Mouse (Mus musculus) heart, embryonic 11.5 days (tissue): ENCODE results near the gene Dytn. TPM values are rescaled to one million over a fixed set of nuclear protein-coding genes. Genes with fewer than 3 reads are reported as not detected.
"Not testable (repeated sequence)": the region's sequence is repeated elsewhere in the genome, so short reads cannot be mapped to it uniquely, and the experiment has no call there.

Experiments used
- ATAC-seq: fragments of 200-750 bp; cut with Nextera tagmentation; replicated peaks from 2 replicates; pipeline ENCODE4 v1.8.0; 2017; ENCODE audit warnings: moderate library complexity; ENCODE audit not compliant: insufficient number of reproducible peaks, low FRiP score, low TSS enrichment
- H3K27ac ChIP-seq: fragments of 300-500 bp; sonication (generic); 2 replicates; pipeline ENCODE4 v1.5.1; 2014; ENCODE audit warnings: mild to moderate bottlenecking, low read depth, low read length
- H3K27me3 ChIP-seq: fragments of 300-500 bp; sonication (generic); 2 replicates; pipeline ENCODE4 v1.6.1; 2014; ENCODE audit warnings: mild to moderate bottlenecking, low read length, mixed read lengths; ENCODE audit not compliant: control insufficient read depth, insufficient read depth
- H3K36me3 ChIP-seq: fragments of 300-500 bp; sonication (generic); 2 replicates; pipeline ENCODE4 v1.6.1; 2014; ENCODE audit warnings: mild to moderate bottlenecking, low read length, moderate library complexity, mixed read lengths; ENCODE audit not compliant: control insufficient read depth, insufficient read depth
- H3K4me1 ChIP-seq: fragments of 300-500 bp; sonication (generic); 2 replicates; pipeline ENCODE4 v1.6.1; 2014; ENCODE audit warnings: low read length; ENCODE audit not compliant: control insufficient read depth, insufficient read depth
- H3K4me2 ChIP-seq: fragments of 300-500 bp; sonication (generic); 2 replicates; pipeline ENCODE4 v1.6.1; 2014; ENCODE audit warnings: mild to moderate bottlenecking, moderate library complexity
- H3K4me3 ChIP-seq: fragments of 300-500 bp; sonication (generic); 2 replicates; pipeline ENCODE4 v1.5.1; 2014; ENCODE audit warnings: low read depth, low read length
- H3K9ac ChIP-seq: fragments of 300-500 bp; sonication (generic); 2 replicates; pipeline ENCODE4 v1.6.1; 2014; ENCODE audit warnings: mild to moderate bottlenecking, low read depth, low read length, moderate library complexity
- H3K9me3 ChIP-seq: fragments of 300-500 bp; sonication (generic); replicated peaks from 2 replicates; pipeline ENCODE4 v1.6.1; 2016; ENCODE audit warnings: low read length; ENCODE audit not compliant: control insufficient read depth
- WGBS: fragments of 180-500 bp; shearing (Covaris S2); extraction: QIAGEN DNeasy Blood & Tissue Kit; methylation state at CpG from one replicate; pipeline ENCODE4 v1.1.7; 2014; ENCODE audit not compliant: insufficient replicate concordance; 5-methylcytosine and 5-hydroxymethylcytosine counted together
- polyA plus RNA-seq: library from polyadenylated mRNA; unstranded; fragments of >200 nt; fragmentation: Nextera tagmentation; extraction: Ambion mirVana; gene quantifications from 2 replicates; pipeline ENCODE4 v1.2.1, GENCODE M21; 2014

Gene Dytn
- polyA plus RNA-seq, 1 experiment from 2014 or later, result not detected

DNA sequence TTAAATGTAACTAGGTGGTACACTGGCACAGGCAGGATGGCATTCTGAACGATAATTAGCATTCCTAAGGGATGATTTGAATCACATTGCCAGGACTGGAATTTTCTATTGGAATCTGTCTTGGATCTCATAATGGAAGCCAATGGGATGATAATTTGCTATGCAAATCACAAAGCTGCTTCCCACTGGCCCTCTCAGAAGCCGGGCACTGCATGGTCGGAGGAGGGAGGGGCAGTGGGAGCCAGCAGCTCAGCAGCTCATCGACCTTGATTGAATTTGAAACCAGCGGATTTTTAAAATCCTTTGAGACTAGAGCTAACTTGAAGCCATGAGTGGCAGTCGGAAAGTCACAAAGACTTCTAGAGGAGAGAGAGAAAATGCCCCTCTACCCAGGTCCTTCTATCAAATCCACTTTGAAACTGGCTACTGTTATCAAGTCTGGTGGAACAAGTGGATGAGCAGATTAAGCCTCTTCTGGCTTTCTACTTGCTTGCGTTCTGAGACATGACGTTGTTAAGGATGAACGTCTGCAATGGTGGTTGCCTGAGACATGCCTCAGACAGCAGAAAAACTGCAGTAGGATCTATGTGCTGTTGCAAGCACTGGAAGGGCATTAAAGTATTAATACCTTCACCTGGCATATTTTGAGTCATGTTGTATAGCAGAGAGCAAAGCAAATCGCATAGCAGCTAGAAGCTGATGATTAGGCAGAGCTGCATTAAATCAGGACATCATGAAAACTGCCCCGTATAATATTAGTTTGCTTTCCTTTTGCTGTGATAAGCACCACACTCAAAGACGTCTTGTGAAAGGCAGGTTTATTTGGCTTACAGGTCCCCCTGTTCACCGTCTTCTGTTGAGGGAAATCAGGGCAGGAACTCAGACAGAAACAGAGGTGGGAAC is 18.5 kb downstream of the Dytn start:
- H3K27me3 ChIP-seq, result peaks cover 4% of the 10 kb centered on the region; the same call in 1 of the 2 replicates
- H3K9me3 ChIP-seq, result no peaks in the 10 kb centered on the region
- ATAC-seq, result no peak
- no peak overlapping the region for H3K4me2 ChIP-seq
- H3K4me1 ChIP-seq, result no peaks in the 10 kb centered on the region
- H3K4me3 ChIP-seq, result no peak overlapping the region
- no peak overlapping the region for H3K27ac ChIP-seq
- no peaks in the 10 kb centered on the region for H3K36me3 ChIP-seq
- H3K9ac ChIP-seq, result no peak overlapping the region
- 21% methylated on average over 13 of the region's 13 CpGs for WGBS

DNA sequence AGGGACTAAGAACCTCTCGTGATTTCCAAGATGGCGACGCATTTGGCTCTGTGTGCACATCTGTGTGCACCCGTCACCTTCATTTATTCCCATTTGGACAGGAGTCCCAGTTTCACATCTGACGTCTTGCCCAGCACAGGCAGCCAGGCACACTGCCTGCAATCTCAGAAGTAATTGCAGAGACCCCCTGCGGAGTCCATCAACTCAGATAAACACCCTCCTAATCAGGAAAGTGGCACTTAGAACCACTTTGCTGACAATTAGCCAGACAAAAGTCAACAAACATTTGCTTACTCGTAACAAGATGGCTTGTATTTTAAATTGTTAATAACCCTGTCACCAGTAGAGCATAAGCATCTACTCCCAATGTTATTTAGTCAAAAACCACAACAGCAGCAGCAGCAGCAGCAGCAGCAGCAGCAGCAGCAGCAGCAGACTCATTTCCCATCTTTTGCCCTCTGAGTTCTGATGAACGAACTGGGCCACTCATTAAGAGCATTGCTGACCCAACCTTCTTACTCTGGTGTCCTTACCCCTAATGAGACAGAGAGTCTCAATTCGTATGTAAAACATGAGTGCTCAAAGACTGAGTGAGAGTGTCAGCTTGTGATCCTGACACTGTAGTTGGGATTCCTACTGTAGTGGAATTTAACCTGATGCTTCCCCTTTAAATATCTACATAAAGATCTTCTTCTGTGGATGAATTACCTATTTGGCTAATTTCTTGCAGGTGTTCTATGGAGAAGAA is 19.4 kb downstream of the Dytn start:
- Histone ChIP-seq H3K9ac (no peak overlapping the region), H3K4me1 (no peaks in the 10 kb centered on the region), H3K4me2 (no peak overlapping the region), H3K9me3 (no peaks in the 10 kb centered on the region), H3K27me3 (peaks cover 4% of the 10 kb centered on the region; the same call in 1 of the 2 replicates), H3K4me3 (no peak overlapping the region), H3K36me3 (no peaks in the 10 kb centered on the region), H3K27ac (no peak overlapping the region)
- no peak for ATAC-seq
- 31% methylated on average over 9 of the region's 9 CpGs for WGBS

DNA sequence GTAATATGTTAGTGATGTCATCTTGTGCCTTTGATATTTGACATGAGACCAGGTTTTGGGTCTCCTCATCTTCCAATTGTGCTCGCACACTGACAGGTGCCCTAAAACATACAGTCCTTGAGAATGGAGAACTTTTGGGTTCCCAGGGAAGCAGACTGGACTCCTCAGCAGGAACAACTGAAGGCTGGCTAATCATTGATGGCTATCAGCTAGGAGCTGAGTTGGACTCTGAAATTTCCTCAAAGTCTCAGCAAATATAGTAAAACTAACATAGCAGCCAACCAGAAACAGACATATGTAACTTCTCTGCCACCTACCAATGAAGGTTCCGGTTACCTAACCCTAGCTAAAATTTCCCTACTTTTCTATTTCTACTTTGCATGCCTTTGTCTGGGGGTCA is 20.6 kb downstream of the Dytn start:
- ATAC-seq, result no peak
- WGBS, result 82% methylated on average over 2 of the region's 2 CpGs

GRCm38 (mm10) chr1:63659591-63659990 is 27.1 kb downstream of the Dytn start:
- 1% methylated on average over 7 of the region's 7 CpGs for WGBS
- H3K27ac ChIP-seq, result no peak overlapping the region
- no peak overlapping the region for H3K4me3 ChIP-seq
- H3K4me2 ChIP-seq, result no peak overlapping the region
- ATAC-seq, result no peak
- H3K9ac ChIP-seq, result no peak overlapping the region
- no peaks in the 10 kb centered on the region for H3K4me1 ChIP-seq
- no peaks in the 10 kb centered on the region for H3K9me3 ChIP-seq
- peaks cover 4% of the 10 kb centered on the region; the same call in 1 of the 2 replicates for H3K27me3 ChIP-seq
- H3K36me3 ChIP-seq, result no peaks in the 10 kb centered on the region

More for the DNA sequence above, 20.6 kb downstream of the Dytn start:
- H3K36me3 ChIP-seq, result no peaks in the 10 kb centered on the region
- H3K9me3 ChIP-seq, result no peaks in the 10 kb centered on the region
- H3K4me2 ChIP-seq, result no peak overlapping the region
- no peak overlapping the region for H3K4me3 ChIP-seq
- no peak overlapping the region for H3K9ac ChIP-seq
- no peaks in the 10 kb centered on the region for H3K4me1 ChIP-seq
- H3K27ac ChIP-seq, result no peak overlapping the region
- H3K27me3 ChIP-seq, result peaks cover 4% of the 10 kb centered on the region; the same call in 1 of the 2 replicates

DNA sequence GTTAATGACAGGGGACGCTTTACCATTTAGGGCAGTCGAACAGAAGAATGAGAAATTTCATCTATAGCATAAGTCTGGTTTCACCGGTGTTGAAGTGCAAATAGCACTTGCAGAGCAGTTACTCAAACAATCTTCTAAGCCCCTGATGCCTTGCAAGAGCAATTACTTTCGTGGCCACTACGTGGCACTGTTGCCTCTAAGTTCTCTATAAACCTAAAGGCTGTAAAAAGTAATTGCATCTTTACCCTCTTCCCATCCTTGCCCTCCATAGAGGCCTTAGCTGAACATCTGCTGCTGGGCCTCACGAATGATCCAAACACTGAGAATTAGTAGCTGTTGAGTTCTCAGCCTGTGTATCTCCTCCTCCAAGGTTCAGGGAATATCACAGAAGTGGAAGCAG is 28.7 kb downstream of the Dytn start:
- Histone ChIP-seq H3K4me1 (no peaks in the 10 kb centered on the region), H3K4me3 (no peak overlapping the region), H3K27me3 (no peaks in the 10 kb centered on the region), H3K36me3 (no peaks in the 10 kb centered on the region), H3K27ac (no peak overlapping the region), H3K9me3 (no peaks in the 10 kb centered on the region), H3K9ac (no peak overlapping the region), H3K4me2 (no peak overlapping the region)
- no peak for ATAC-seq
- 16% methylated on average over 6 of the region's 6 CpGs for WGBS

DNA sequence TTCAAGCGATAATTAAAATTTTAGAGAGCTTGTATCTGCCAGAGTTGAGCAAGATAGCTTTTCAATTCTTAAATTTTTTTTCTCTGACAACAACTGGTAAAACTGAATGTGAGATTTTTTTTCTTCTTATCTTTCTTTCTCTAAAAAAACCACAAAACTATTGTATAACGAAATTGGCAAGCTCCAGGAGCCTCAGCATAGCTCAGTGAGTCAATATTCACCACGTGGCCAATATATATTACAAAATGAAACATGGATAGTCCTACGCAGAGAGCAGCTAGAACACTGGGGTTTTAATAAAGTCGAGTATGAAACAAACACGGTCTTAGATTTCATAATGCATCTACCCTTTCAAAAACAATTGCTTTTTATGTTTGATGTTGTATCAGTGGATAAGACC is 46.8 kb downstream of the Dytn start:
- no peaks in the 10 kb centered on the region for H3K36me3 ChIP-seq
- no peaks in the 10 kb centered on the region for H3K4me1 ChIP-seq
- ATAC-seq, result no peak
- H3K27ac ChIP-seq, result no peak overlapping the region
- H3K9ac ChIP-seq, result no peak overlapping the region
- H3K27me3 ChIP-seq, result no peaks in the 10 kb centered on the region
- no peak overlapping the region for H3K4me2 ChIP-seq
- 75% methylated on average over 6 of the region's 6 CpGs for WGBS
- H3K4me3 ChIP-seq, result no peak overlapping the region
- H3K9me3 ChIP-seq, result no peaks in the 10 kb centered on the region

- H3K9ac ChIP-seq, ATAC-seq, H3K4me3 ChIP-seq, H3K36me3 ChIP-seq, H3K27me3 ChIP-seq, H3K4me1 ChIP-seq, H3K27ac ChIP-seq, H3K9me3 ChIP-seq, H3K4me2 ChIP-seq: not testable (repeated sequence)
Observed at GRCm38 (mm10) chr1:63630390-63630789, 56.3 kb downstream of the Dytn start.

- no peak overlapping the region for H3K9ac ChIP-seq
- no peaks in the 10 kb centered on the region for H3K27me3 ChIP-seq
- H3K9me3 ChIP-seq, result no peaks in the 10 kb centered on the region; the same call in 1 of the 2 replicates
- 55% methylated on average over 2 of the region's 2 CpGs for WGBS
- H3K4me1 ChIP-seq, result no peaks in the 10 kb centered on the region
- H3K4me2 ChIP-seq, result no peak overlapping the region
- no peak for ATAC-seq
- no peak overlapping the region for H3K27ac ChIP-seq
- H3K4me3 ChIP-seq, result no peak overlapping the region
- H3K36me3 ChIP-seq, result no peaks in the 10 kb centered on the region
Observed at GRCm38 (mm10) chr1:63628211-63628610, 58.5 kb downstream of the Dytn start.
